Mouse (Mus musculus): ENCODE measurements at regions not wholly inside any gene's neighbourhood (a gene's known extent, or its start where the extent isn't known, plus 50 kb on each side); places are given as distances from the start of the nearest gene placed in this dataset.

GRCm38 (mm10) chr3:137156250-137156975, 184.5 kb upstream of the Emcn start:
- 44% methylated on average over 11 of the region's 11 CpGs for WGBS (ENCODE audit: insufficient replicate concordance)
- DNase-seq (no peak), ATAC-seq (ENCODE audit: low read depth) (no peak)
- Histone ChIP-seq H3K9me3 (replicated peaks) (no peaks in the 10 kb centered on the region), H3K9ac (no peak overlapping the region), H3K4me1 (replicated peaks) (no peaks in the 10 kb centered on the region), H3K4me2 (no peak overlapping the region), H3K4me3 (replicated peaks) (no peak overlapping the region), H3K36me3 (no peaks in the 10 kb centered on the region), H3K27me3 (no peaks in the 10 kb centered on the region), H3K27ac (no peak overlapping the region)

DNA sequence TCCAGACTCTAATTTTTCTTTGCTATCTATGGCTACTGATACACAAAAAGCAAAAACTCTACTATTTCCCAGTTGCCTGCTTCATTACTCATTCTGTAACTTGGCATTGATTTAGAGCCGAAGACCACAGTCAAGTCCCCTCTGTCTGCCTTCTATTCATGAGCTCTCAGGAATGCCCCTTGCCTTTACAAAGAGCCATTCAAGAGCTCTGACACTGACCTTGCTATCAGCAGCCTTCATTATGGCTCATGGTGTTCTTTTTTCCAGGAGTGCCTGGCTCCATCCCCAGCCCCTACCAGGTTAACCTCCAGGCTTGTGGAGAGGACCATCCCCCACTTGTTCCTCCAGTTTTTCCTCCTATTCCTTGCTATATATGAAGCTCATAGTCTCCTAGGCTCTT, 151.8 kb upstream of the Emcn start:
- Histone ChIP-seq H3K27ac (no peak overlapping the region), H3K4me1 (replicated peaks) (no peaks in the 10 kb centered on the region), H3K4me2 (no peak overlapping the region), H3K9me3 (replicated peaks) (no peaks in the 10 kb centered on the region), H3K4me3 (replicated peaks) (no peak overlapping the region), H3K27me3 (no peaks in the 10 kb centered on the region), H3K9ac (no peak overlapping the region), H3K36me3 (no peaks in the 10 kb centered on the region)
- DNase-seq (no peak), ATAC-seq (ENCODE audit: low read depth) (no peak)
- 63% methylated on average over 1 of the region's 1 CpGs for WGBS (ENCODE audit: insufficient replicate concordance)

- Histone ChIP-seq H3K27ac (no peak overlapping the region), H3K9ac (no peak overlapping the region), H3K36me3 (no peaks in the 10 kb centered on the region), H3K4me3 (replicated peaks) (no peak overlapping the region), H3K4me2 (no peak overlapping the region), H3K27me3 (no peaks in the 10 kb centered on the region), H3K9me3 (replicated peaks) (no peaks in the 10 kb centered on the region), H3K4me1 (replicated peaks) (no peaks in the 10 kb centered on the region)
- DNase-seq, result no peak
- ATAC-seq (ENCODE audit: low read depth), result no peak
- 59% methylated on average over 5 of the region's 5 CpGs for WGBS (ENCODE audit: insufficient replicate concordance)
Observed at GRCm38 (mm10) chr3:137190489-137190888, 150.4 kb upstream of the Emcn start.

- 70% methylated on average over 4 of the region's 4 CpGs for WGBS (ENCODE audit: insufficient replicate concordance)
- H3K27ac ChIP-seq, result no peak overlapping the region
- H3K27me3 ChIP-seq, result no peaks in the 10 kb centered on the region
- H3K36me3 ChIP-seq, result no peaks in the 10 kb centered on the region
- DNase-seq, result no peak
- no peaks in the 10 kb centered on the region for H3K9me3 ChIP-seq (replicated peaks)
- H3K9ac ChIP-seq, result no peak overlapping the region
- ATAC-seq (ENCODE audit: low read depth), result no peak
- no peaks in the 10 kb centered on the region for H3K4me1 ChIP-seq (replicated peaks)
- no peak overlapping the region for H3K4me3 ChIP-seq (replicated peaks)
- no peak overlapping the region for H3K4me2 ChIP-seq
Observed at GRCm38 (mm10) chr3:137191009-137191408, 149.9 kb upstream of the Emcn start.

GRCm38 (mm10) chr3:137193873-137194272, 147.0 kb upstream of the Emcn start:
- DNase-seq, result no peak
- Histone ChIP-seq H3K9me3 (replicated peaks) (no peaks in the 10 kb centered on the region), H3K27me3 (no peaks in the 10 kb centered on the region), H3K27ac (no peak overlapping the region), H3K4me3 (replicated peaks) (no peak overlapping the region), H3K9ac (no peak overlapping the region), H3K4me1 (replicated peaks) (no peaks in the 10 kb centered on the region), H3K4me2 (no peak overlapping the region), H3K36me3 (no peaks in the 10 kb centered on the region)
- ATAC-seq (ENCODE audit: low read depth), result no peak
- 41% methylated on average over 1 of the region's 1 CpGs for WGBS (ENCODE audit: insufficient replicate concordance)

GRCm38 (mm10) chr3:137211667-137212066, 129.2 kb upstream of the Emcn start:
- H3K36me3 ChIP-seq, result no peaks in the 10 kb centered on the region
- H3K27ac ChIP-seq, result no peak overlapping the region
- WGBS (ENCODE audit: insufficient replicate concordance), result 55% methylated on average over 3 of the region's 3 CpGs
- H3K9me3 ChIP-seq (replicated peaks), result no peaks in the 10 kb centered on the region
- no peak overlapping the region for H3K9ac ChIP-seq
- no peak overlapping the region for H3K4me3 ChIP-seq (replicated peaks)
- no peaks in the 10 kb centered on the region for H3K4me1 ChIP-seq (replicated peaks)
- no peaks in the 10 kb centered on the region for H3K27me3 ChIP-seq
- no peak for ATAC-seq (ENCODE audit: low read depth)
- no peak overlapping the region for H3K4me2 ChIP-seq
- no peak for DNase-seq

- Histone ChIP-seq H3K4me2 (no peak overlapping the region), H3K27me3 (no peaks in the 10 kb centered on the region), H3K4me3 (replicated peaks) (no peak overlapping the region), H3K27ac (no peak overlapping the region), H3K36me3 (no peaks in the 10 kb centered on the region), H3K9ac (no peak overlapping the region), H3K4me1 (replicated peaks) (no peaks in the 10 kb centered on the region), H3K9me3 (replicated peaks) (no peaks in the 10 kb centered on the region)
- no peak for DNase-seq
- WGBS (ENCODE audit: insufficient replicate concordance), result 60% methylated on average over 1 of the region's 1 CpGs
- no peak for ATAC-seq (ENCODE audit: low read depth)
Observed at GRCm38 (mm10) chr3:137216036-137216435, 124.8 kb upstream of the Emcn start.

- H3K27ac ChIP-seq, result no peak overlapping the region
- H3K27me3 ChIP-seq, result no peaks in the 10 kb centered on the region
- H3K9ac ChIP-seq, result no peak overlapping the region
- no peak overlapping the region for H3K4me2 ChIP-seq
- no peak overlapping the region for H3K4me3 ChIP-seq (replicated peaks)
- no peak for ATAC-seq (ENCODE audit: low read depth)
- no peaks in the 10 kb centered on the region for H3K36me3 ChIP-seq
- H3K4me1 ChIP-seq (replicated peaks), result no peaks in the 10 kb centered on the region
- H3K9me3 ChIP-seq (replicated peaks), result no peaks in the 10 kb centered on the region
- no peak for DNase-seq
Observed at GRCm38 (mm10) chr3:137217245-137217644, 123.6 kb upstream of the Emcn start.

- Histone ChIP-seq H3K9me3 (replicated peaks) (no peaks in the 10 kb centered on the region), H3K27ac (no peak overlapping the region), H3K4me3 (replicated peaks) (no peak overlapping the region), H3K4me1 (replicated peaks) (no peaks in the 10 kb centered on the region), H3K4me2 (no peak overlapping the region), H3K9ac (no peak overlapping the region), H3K36me3 (no peaks in the 10 kb centered on the region), H3K27me3 (no peaks in the 10 kb centered on the region)
- DNase-seq (no peak), ATAC-seq (ENCODE audit: low read depth) (no peak)
- WGBS (ENCODE audit: insufficient replicate concordance), result 69% methylated on average over 5 of the region's 5 CpGs
Observed at GRCm38 (mm10) chr3:137217926-137218325, 122.9 kb upstream of the Emcn start.

DNA sequence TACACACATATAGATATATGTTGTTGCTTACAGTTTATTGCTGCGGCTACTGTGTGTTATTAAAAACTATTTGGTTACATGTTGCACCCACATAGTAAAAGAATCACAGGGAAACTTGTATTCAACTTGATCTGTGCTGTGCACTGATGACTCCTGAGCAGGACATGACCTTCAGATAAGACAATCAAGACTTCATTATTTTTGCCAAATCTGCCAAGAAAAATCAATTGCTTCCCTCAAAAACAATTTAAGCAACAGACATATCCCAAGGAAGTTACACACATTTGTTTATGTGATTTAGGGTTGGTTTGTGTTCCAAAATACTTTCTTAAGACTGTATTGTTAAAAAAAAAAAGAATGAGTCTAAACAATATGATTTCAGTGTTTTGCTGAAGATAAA, 114.7 kb upstream of the Emcn start:
- no peak overlapping the region for H3K27ac ChIP-seq
- H3K4me3 ChIP-seq (replicated peaks), result no peak overlapping the region
- ATAC-seq (ENCODE audit: low read depth), result no peak
- no peaks in the 10 kb centered on the region for H3K36me3 ChIP-seq
- no peak overlapping the region for H3K9ac ChIP-seq
- no peak for DNase-seq
- no peaks in the 10 kb centered on the region for H3K9me3 ChIP-seq (replicated peaks)
- WGBS (ENCODE audit: insufficient replicate concordance), result 76% methylated on average over 1 of the region's 1 CpGs
- no peak overlapping the region for H3K4me2 ChIP-seq
- no peaks in the 10 kb centered on the region for H3K27me3 ChIP-seq
- no peaks in the 10 kb centered on the region for H3K4me1 ChIP-seq (replicated peaks)

DNA sequence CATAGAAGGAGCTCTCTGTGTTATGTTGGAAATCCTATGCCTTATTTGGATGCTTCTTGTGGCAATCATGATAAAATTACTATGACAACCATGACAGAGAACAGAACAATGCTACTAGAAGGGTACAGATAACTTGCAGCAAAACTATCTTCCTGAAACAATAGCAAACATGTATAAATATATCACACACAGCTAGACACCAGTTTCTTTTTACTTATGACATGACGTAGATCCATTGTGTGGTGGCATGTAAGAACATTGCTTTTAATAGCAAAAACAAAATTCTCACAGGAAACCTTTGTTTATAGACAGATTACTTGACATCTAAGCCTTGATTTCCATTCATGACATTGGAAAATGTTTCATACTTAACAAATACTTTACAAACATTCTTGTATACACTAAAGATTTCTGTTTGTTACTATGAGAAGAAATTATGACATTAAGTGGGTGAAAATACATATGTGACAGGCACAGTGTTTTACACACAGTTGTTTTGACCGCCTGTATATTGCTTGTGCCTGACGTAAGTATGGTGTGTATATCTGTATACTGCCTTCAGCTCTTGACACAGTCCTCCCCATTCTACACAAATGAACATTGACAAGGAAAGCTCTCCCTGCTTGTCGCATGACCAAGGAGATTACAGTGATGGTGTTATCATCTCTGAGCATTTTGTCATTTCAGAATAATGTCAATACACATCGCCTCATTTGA, 113.6 kb upstream of the Emcn start:
- no peaks in the 10 kb centered on the region for H3K27me3 ChIP-seq
- no peaks in the 10 kb centered on the region for H3K4me1 ChIP-seq (replicated peaks)
- H3K9ac ChIP-seq, result no peak overlapping the region
- no peak for ATAC-seq (ENCODE audit: low read depth)
- H3K4me3 ChIP-seq (replicated peaks), result no peak overlapping the region
- H3K36me3 ChIP-seq, result no peaks in the 10 kb centered on the region
- no peaks in the 10 kb centered on the region for H3K9me3 ChIP-seq (replicated peaks)
- no peak overlapping the region for H3K27ac ChIP-seq
- no peak overlapping the region for H3K4me2 ChIP-seq
- no peak for DNase-seq
- WGBS (ENCODE audit: insufficient replicate concordance), result 68% methylated on average over 5 of the region's 5 CpGs

GRCm38 (mm10) chr3:137228416-137228815, 112.5 kb upstream of the Emcn start:
- Histone ChIP-seq H3K9ac (no peak overlapping the region), H3K36me3 (no peaks in the 10 kb centered on the region), H3K27ac (no peak overlapping the region), H3K4me2 (no peak overlapping the region), H3K27me3 (no peaks in the 10 kb centered on the region), H3K9me3 (replicated peaks) (no peaks in the 10 kb centered on the region), H3K4me3 (replicated peaks) (no peak overlapping the region), H3K4me1 (replicated peaks) (no peaks in the 10 kb centered on the region)
- DNase-seq, result no peak
- ATAC-seq (ENCODE audit: low read depth), result no peak
- 41% methylated on average over 5 of the region's 5 CpGs for WGBS (ENCODE audit: insufficient replicate concordance)

All from liver, embryonic 13.5 days (tissue).